Mouse (Mus musculus): Measurements from ENCODE around the gene Tollip. TPM values are rescaled to one million over a fixed set of nuclear protein-coding genes. Genes with fewer than 3 reads are reported as not detected.

Tollip gene
- polyA plus RNA-seq, 1 experiment from 2014 or later = 24.5 TPM

GRCm38 (mm10) chr7:141955565-141956173 lies 37.4 kb upstream of the Tollip start:
- H3K27ac ChIP-seq (ENCODE audit: low read length) = no peak overlapping the region
- H3K4me3 ChIP-seq (ENCODE audit: low read depth, low read length) = no peak overlapping the region
- 45% methylated on average over 5 of the region's 5 CpGs for WGBS (ENCODE audit: insufficient replicate concordance)
- ATAC-seq (ENCODE audit: low read depth) = no peak
- peaks cover 22% of the 10 kb centered on the region for H3K27me3 ChIP-seq (ENCODE audit: control insufficient read depth, insufficient read depth, low read depth, low read length)
- no peak overlapping the region for H3K9ac ChIP-seq (ENCODE audit: low read depth, low read length)
- no peak overlapping the region for H3K4me2 ChIP-seq (ENCODE audit: low read depth, low read length)
- no peaks in the 10 kb centered on the region for H3K36me3 ChIP-seq (ENCODE audit: control insufficient read depth, insufficient read depth)
- no peaks in the 10 kb centered on the region for H3K9me3 ChIP-seq (replicated peaks; ENCODE audit: control insufficient read depth, low read length)
- no peaks in the 10 kb centered on the region for H3K4me1 ChIP-seq (ENCODE audit: control insufficient read depth, low read depth, low read length)

DNA sequence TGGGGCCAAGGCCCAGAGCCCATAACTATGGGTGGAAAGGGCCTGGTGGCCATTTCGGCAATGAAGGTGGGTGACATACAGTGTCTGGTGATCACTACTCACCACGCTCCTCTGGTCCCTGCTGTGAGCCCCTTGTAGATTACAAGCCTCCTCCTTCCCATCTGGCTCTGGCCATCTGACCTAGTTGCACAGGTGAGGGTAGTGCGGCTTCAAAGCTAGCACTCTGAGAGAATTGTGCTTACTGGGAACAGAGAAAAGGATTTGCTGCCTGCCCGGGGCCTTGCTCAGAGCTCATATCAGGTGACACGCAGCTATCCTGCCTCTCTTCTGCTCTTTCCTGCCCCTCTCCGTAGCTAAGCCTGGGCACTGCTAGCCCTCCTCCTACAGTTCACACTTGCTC lies 35.3 kb upstream of the Tollip start:
- 68% methylated on average over 6 of the region's 6 CpGs for WGBS (ENCODE audit: insufficient replicate concordance)
- Histone ChIP-seq H3K27me3 (ENCODE audit: control insufficient read depth, insufficient read depth, low read depth, low read length) (peaks cover 42% of the 10 kb centered on the region), H3K4me1 (ENCODE audit: control insufficient read depth, low read depth, low read length) (peaks cover 4% of the 10 kb centered on the region; the same call in 1 of the 2 replicates)

DNA sequence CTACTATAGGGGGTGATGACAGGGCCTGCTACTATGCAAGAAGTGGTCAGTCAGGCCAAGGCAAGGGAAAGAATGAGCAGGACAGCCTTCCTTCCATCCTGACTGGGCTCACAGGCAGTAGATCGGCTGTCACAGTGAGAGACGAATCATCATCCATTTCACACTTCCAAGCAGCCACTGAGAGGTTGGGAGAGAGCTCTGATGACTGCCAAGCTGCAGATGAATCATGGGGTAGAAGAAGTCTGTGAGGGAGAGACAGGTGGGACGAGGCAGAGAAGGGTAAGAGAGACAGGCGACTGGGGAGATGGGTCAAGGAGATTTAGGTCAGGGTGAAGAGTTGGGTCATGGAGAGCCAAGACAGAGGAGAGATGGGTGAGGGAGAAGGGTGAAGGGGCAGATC lies 34.6 kb upstream of the Tollip start:
- H3K4me3 ChIP-seq (ENCODE audit: low read depth, low read length) = no peak overlapping the region
- no peak for ATAC-seq (ENCODE audit: low read depth)
- no peaks in the 10 kb centered on the region for H3K36me3 ChIP-seq (ENCODE audit: control insufficient read depth, insufficient read depth)
- 46% methylated on average over 4 of the region's 4 CpGs for WGBS (ENCODE audit: insufficient replicate concordance)
- peaks cover 4% of the 10 kb centered on the region; the same call in 1 of the 2 replicates for H3K4me1 ChIP-seq (ENCODE audit: control insufficient read depth, low read depth, low read length)
- H3K9me3 ChIP-seq (replicated peaks; ENCODE audit: control insufficient read depth, low read length) = no peaks in the 10 kb centered on the region
- peaks cover 49% of the 10 kb centered on the region for H3K27me3 ChIP-seq (ENCODE audit: control insufficient read depth, insufficient read depth, low read depth, low read length)
- H3K27ac ChIP-seq (ENCODE audit: low read length) = no peak overlapping the region
- H3K4me2 ChIP-seq (ENCODE audit: low read depth, low read length) = no peak overlapping the region
- H3K9ac ChIP-seq (ENCODE audit: low read depth, low read length) = no peak overlapping the region

More for the DNA sequence above, 35.3 kb upstream of the Tollip start:
- Histone ChIP-seq H3K36me3 (ENCODE audit: control insufficient read depth, insufficient read depth) (no peaks in the 10 kb centered on the region), H3K4me3 (ENCODE audit: low read depth, low read length) (no peak overlapping the region), H3K4me2 (ENCODE audit: low read depth, low read length) (no peak overlapping the region), H3K9ac (ENCODE audit: low read depth, low read length) (no peak overlapping the region), H3K9me3 (replicated peaks; ENCODE audit: control insufficient read depth, low read length) (no peaks in the 10 kb centered on the region), H3K27ac (ENCODE audit: low read length) (no peak overlapping the region)
- ATAC-seq (ENCODE audit: low read depth) = no peak

GRCm38 (mm10) chr7:141951821-141952220 lies 33.5 kb upstream of the Tollip start:
- H3K27me3 ChIP-seq (ENCODE audit: control insufficient read depth, insufficient read depth, low read depth, low read length) = peaks cover 59% of the 10 kb centered on the region
- H3K9me3 ChIP-seq (replicated peaks; ENCODE audit: control insufficient read depth, low read length) = no peaks in the 10 kb centered on the region
- H3K27ac ChIP-seq (ENCODE audit: low read length) = no peak overlapping the region
- no peak for ATAC-seq (ENCODE audit: low read depth)
- no peak overlapping the region for H3K4me3 ChIP-seq (ENCODE audit: low read depth, low read length)
- WGBS (ENCODE audit: insufficient replicate concordance) = 66% methylated on average over 4 of the region's 4 CpGs
- H3K4me2 ChIP-seq (ENCODE audit: low read depth, low read length) = no peak overlapping the region
- peaks cover 4% of the 10 kb centered on the region; the same call in 1 of the 2 replicates for H3K4me1 ChIP-seq (ENCODE audit: control insufficient read depth, low read depth, low read length)
- H3K36me3 ChIP-seq (ENCODE audit: control insufficient read depth, insufficient read depth) = no peaks in the 10 kb centered on the region
- H3K9ac ChIP-seq (ENCODE audit: low read depth, low read length) = no peak overlapping the region

GRCm38 (mm10) chr7:141950104-141951013 lies 32.1 kb upstream of the Tollip start:
- Histone ChIP-seq H3K4me2 (ENCODE audit: low read depth, low read length) (peak overlapping the region; percentile 53), H3K36me3 (ENCODE audit: control insufficient read depth, insufficient read depth) (no peaks in the 10 kb centered on the region), H3K4me3 (ENCODE audit: low read depth, low read length) (peak overlapping the region; percentile 39), H3K27me3 (ENCODE audit: control insufficient read depth, insufficient read depth, low read depth, low read length) (peaks cover 65% of the 10 kb centered on the region), H3K27ac (ENCODE audit: low read length) (no peak overlapping the region), H3K9ac (ENCODE audit: low read depth, low read length) (no peak overlapping the region), H3K4me1 (ENCODE audit: control insufficient read depth, low read depth, low read length) (peaks cover 4% of the 10 kb centered on the region; the same call in 1 of the 2 replicates), H3K9me3 (replicated peaks; ENCODE audit: control insufficient read depth, low read length) (no peaks in the 10 kb centered on the region)
- 2% methylated on average over 55 of the region's 84 CpGs for WGBS (ENCODE audit: insufficient replicate concordance)
- 0 out of 2 replicates have a peak, but pooled peaks have one; percentile 22 for ATAC-seq (ENCODE audit: low read depth)

- WGBS (ENCODE audit: insufficient replicate concordance) = 0% methylated on average over 32 of the region's 54 CpGs
- no peak overlapping the region for H3K9ac ChIP-seq (ENCODE audit: low read depth, low read length)
- H3K36me3 ChIP-seq (ENCODE audit: control insufficient read depth, insufficient read depth) = no peaks in the 10 kb centered on the region
- H3K27ac ChIP-seq (ENCODE audit: low read length) = no peak overlapping the region
- H3K9me3 ChIP-seq (replicated peaks; ENCODE audit: control insufficient read depth, low read length) = no peaks in the 10 kb centered on the region
- H3K4me2 ChIP-seq (ENCODE audit: low read depth, low read length) = peak overlapping the region; percentile 53
- H3K4me3 ChIP-seq (ENCODE audit: low read depth, low read length) = peak overlapping the region; percentile 39
- peaks cover 65% of the 10 kb centered on the region for H3K27me3 ChIP-seq (ENCODE audit: control insufficient read depth, insufficient read depth, low read depth, low read length)
- H3K4me1 ChIP-seq (ENCODE audit: control insufficient read depth, low read depth, low read length) = peaks cover 4% of the 10 kb centered on the region; the same call in 1 of the 2 replicates
- ATAC-seq (ENCODE audit: low read depth) = no peak
These were observed 31.4 kb upstream of the Tollip start for GRCm38 (mm10) chr7:141949799-141950103.

DNA sequence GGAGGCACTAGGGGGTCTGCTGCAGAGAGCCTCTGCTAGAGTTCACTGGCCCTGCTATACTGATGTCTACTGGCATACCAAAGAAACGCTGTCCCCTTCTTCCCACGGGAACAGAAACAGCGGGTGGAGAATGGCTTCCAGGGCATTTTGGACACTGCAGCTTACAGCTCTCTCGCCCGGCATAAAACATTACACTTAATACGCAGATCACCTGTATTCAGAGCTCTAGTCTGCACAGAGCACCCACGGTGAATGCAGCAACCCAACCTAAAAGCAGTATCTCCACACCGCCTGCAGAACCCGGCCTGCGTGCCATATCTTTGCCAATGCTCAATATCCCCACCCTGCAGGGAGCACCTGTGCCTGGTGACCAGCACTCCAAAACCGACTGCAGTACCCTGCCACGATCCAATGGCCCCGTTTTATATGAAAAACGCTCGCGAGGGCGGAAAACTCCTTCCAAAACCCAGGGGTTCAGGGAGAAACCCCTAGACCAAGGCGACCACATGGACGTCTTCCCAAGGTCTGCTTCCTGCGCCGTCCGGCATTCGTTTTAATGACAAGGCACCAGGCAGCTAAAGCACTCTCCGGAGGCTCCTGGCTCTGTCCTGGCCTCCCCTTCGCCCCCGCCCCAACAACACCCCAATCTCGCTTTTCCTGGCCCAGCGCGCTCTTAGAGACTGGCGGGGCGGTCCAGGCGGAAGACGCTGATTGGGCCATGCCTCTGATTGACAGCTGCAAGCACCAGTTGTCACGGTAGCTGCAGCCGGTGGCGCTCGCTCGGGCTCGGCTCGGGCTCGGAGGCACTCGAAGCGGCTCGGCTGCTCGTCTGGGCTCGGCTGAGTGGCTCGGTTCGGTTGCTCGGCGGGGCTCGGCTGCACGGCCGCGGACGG lies 30.8 kb upstream of the Tollip start, which contains the start of gene Brsk2:
TSS of gene Brsk2 (plus strand) at position 846 of the 893 bp plus-strand sequence.
- 2% methylated on average over 55 of the region's 55 CpGs for WGBS (ENCODE audit: insufficient replicate concordance)
- peak; percentile 94 for ATAC-seq (ENCODE audit: low read depth)
- H3K27me3 ChIP-seq (ENCODE audit: control insufficient read depth, insufficient read depth, low read depth, low read length) = peaks cover 65% of the 10 kb centered on the region
- H3K27ac ChIP-seq (ENCODE audit: low read length) = no peak within 1 kb of the TSS
- no peaks in the 10 kb centered on the region for H3K36me3 ChIP-seq (ENCODE audit: control insufficient read depth, insufficient read depth)
- H3K9ac ChIP-seq (ENCODE audit: low read depth, low read length) = no peak within 1 kb of the TSS
- H3K4me1 ChIP-seq (ENCODE audit: control insufficient read depth, low read depth, low read length) = peaks cover 4% of the 10 kb centered on the region; the same call in 1 of the 2 replicates
- no peaks in the 10 kb centered on the region for H3K9me3 ChIP-seq (replicated peaks; ENCODE audit: control insufficient read depth, low read length)
- H3K4me2 ChIP-seq (ENCODE audit: low read depth, low read length) = peak within 1 kb of the TSS; percentile 53
- peak within 1 kb of the TSS; percentile 39 for H3K4me3 ChIP-seq (ENCODE audit: low read depth, low read length)

GRCm38 (mm10) chr7:141948045-141948444 lies 29.7 kb upstream of the Tollip start:
- Histone ChIP-seq H3K9ac (ENCODE audit: low read depth, low read length) (no peak overlapping the region), H3K4me2 (ENCODE audit: low read depth, low read length) (no peak overlapping the region), H3K27ac (ENCODE audit: low read length) (no peak overlapping the region), H3K36me3 (ENCODE audit: control insufficient read depth, insufficient read depth) (no peaks in the 10 kb centered on the region), H3K9me3 (replicated peaks; ENCODE audit: control insufficient read depth, low read length) (no peaks in the 10 kb centered on the region), H3K4me1 (ENCODE audit: control insufficient read depth, low read depth, low read length) (peaks cover 4% of the 10 kb centered on the region; the same call in 1 of the 2 replicates), H3K27me3 (ENCODE audit: control insufficient read depth, insufficient read depth, low read depth, low read length) (peaks cover 62% of the 10 kb centered on the region), H3K4me3 (ENCODE audit: low read depth, low read length) (no peak overlapping the region)
- 47% methylated on average over 1 of the region's 1 CpGs for WGBS (ENCODE audit: insufficient replicate concordance)
- no peak for ATAC-seq (ENCODE audit: low read depth)

All from liver, embryonic 16.5 days (tissue).